Mouse (Mus musculus): ENCODE measurements at regions not wholly inside any gene's neighbourhood (a gene's known extent, or its start where the extent isn't known, plus 50 kb on each side); places are given as distances from the start of the nearest gene placed in this dataset.

DNA sequence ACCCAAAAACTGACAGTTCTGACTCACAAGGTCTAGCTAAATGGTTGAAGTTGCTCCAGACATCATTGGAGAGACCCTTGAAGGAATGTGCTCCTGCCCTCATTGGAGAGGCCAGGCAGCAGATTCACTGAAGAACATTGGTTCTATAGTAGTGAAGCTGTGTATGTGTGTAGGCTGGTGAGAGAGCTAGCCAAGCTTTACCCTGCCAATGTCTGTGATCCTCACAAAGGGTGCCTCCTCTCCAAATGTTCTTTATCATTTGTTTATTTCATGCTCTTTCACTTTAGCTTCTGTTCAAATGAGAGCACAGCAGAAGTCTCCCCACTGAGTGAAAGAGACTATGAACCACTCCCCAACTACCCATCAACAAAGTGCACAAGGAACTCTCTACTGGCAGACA, 195.6 kb upstream of the Ctso start:
- TF ChIP-seq CTCF (IDR thresholded peaks at IDR 0.05; ENCODE audit: low read depth, low read length) (no peak), GATA1 (IDR thresholded peaks at IDR 0.05; ENCODE audit: borderline replicate concordance, low read length) (no peak)
